Mouse (Mus musculus) intestine, postnatal 0 days (tissue): Measurements from ENCODE around the gene Rhag. TPM values are rescaled to one million over a fixed set of nuclear protein-coding genes. Genes with fewer than 3 reads are reported as not detected.

ENCODE experiments used
- ATAC-seq: fragments of 200-750 bp; cut with Nextera tagmentation; 2 replicates; pipeline ENCODE4 v1.8.0; 2017; ENCODE audit warnings: mild to moderate bottlenecking, moderate TSS enrichment, moderate library complexity
- H3K27ac ChIP-seq: fragments of 300-500 bp; sonication (generic); 2 replicates; pipeline ENCODE4 v1.5.1; 2014; ENCODE audit warnings: mild to moderate bottlenecking, low read depth, low read length, moderate library complexity
- H3K27me3 ChIP-seq: fragments of 300-500 bp; sonication (generic); replicated peaks from 2 replicates; pipeline ENCODE4 v1.6.1; 2014; ENCODE audit warnings: low read length, mixed read lengths; ENCODE audit not compliant: control insufficient read depth, insufficient read depth
- H3K36me3 ChIP-seq: fragments of 300-500 bp; sonication (generic); 2 replicates; pipeline ENCODE4 v1.6.1; 2014; ENCODE audit warnings: mild to moderate bottlenecking, moderate library complexity; ENCODE audit not compliant: control insufficient read depth, insufficient read depth
- H3K4me1 ChIP-seq: fragments of 300-500 bp; sonication (generic); replicated peaks from 2 replicates; pipeline ENCODE4 v1.6.1; 2014; ENCODE audit warnings: antibody characterized with exemption, low read length, mixed read lengths; ENCODE audit not compliant: control insufficient read depth, insufficient read depth
- H3K4me2 ChIP-seq: fragments of 300-500 bp; sonication (generic); replicated peaks from 2 replicates; pipeline ENCODE4 v1.6.1; 2014; ENCODE audit warnings: low read depth, mild to moderate bottlenecking, moderate library complexity
- H3K4me3 ChIP-seq: fragments of 300-500 bp; sonication (generic); 2 replicates; pipeline ENCODE4 v1.5.1; 2014; ENCODE audit warnings: low read depth, low read length
- H3K9ac ChIP-seq: fragments of 300-500 bp; sonication (generic); 2 replicates; pipeline ENCODE4 v1.6.1; 2014; ENCODE audit warnings: mild to moderate bottlenecking, low read depth, low read length
- H3K9me3 ChIP-seq: fragments of 300-500 bp; sonication (generic); 2 replicates; pipeline ENCODE4 v1.6.1; 2016; ENCODE audit warnings: mixed run types; ENCODE audit not compliant: control insufficient read depth
- CTCF ChIP-seq: sonication (generic); IDR thresholded peaks from 2 replicates; pipeline ENCODE4 v1.5.1; 2016; ENCODE audit warnings: low read depth, mild to moderate bottlenecking, control low read depth, antibody characterized with exemption, moderate library complexity
- WGBS: fragments of 180-500 bp; shearing (Covaris S2); extraction: QIAGEN DNeasy Blood & Tissue Kit; methylation state at CpG from one replicate; pipeline ENCODE4 v1.1.7; 2014; 5-methylcytosine and 5-hydroxymethylcytosine counted together
- polyA plus RNA-seq: library from polyadenylated mRNA; unstranded; fragments of >200 nt; fragmentation: Nextera tagmentation; extraction: Ambion mirVana; gene quantifications from 2 replicates; pipeline ENCODE4 v1.2.1, GENCODE M21; 2015

Rhag gene
- polyA plus RNA-seq, 1 experiment from 2014 or later, result 0.09 TPM

DNA sequence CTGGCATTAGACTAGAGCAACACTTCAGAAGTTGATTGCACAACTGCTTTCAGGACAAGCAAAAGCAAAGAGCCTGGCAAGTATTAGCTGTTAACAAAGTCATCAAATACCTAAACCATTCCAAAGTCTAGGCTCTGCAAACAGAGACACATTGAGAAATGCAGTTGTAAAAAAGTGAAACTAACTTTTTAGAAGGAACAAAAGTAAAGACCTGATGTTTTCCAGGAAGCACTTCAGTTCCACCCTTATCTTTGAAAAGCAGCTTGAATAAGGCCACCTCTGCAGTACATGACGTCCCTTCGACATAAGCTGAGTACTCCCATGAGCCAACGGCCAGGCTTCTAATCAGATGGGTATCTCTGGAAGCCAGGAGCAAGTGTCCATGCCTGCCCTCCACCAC lies 4.4 kb upstream of the Rhag start:
- Histone ChIP-seq H3K9me3 (no peaks in the 10 kb centered on the region), H3K4me1 (no peaks in the 10 kb centered on the region), H3K9ac (no peak overlapping the region), H3K4me2 (no peak overlapping the region; the same call in 1 of the 2 replicates), H3K4me3 (no peak overlapping the region), H3K36me3 (no peaks in the 10 kb centered on the region), H3K27me3 (no peaks in the 10 kb centered on the region), H3K27ac (no peak overlapping the region)
- 19% methylated on average over 3 of the region's 3 CpGs for WGBS
- TF ChIP-seq CTCF, result no peak
- ATAC-seq, result peak; percentile 96

DNA sequence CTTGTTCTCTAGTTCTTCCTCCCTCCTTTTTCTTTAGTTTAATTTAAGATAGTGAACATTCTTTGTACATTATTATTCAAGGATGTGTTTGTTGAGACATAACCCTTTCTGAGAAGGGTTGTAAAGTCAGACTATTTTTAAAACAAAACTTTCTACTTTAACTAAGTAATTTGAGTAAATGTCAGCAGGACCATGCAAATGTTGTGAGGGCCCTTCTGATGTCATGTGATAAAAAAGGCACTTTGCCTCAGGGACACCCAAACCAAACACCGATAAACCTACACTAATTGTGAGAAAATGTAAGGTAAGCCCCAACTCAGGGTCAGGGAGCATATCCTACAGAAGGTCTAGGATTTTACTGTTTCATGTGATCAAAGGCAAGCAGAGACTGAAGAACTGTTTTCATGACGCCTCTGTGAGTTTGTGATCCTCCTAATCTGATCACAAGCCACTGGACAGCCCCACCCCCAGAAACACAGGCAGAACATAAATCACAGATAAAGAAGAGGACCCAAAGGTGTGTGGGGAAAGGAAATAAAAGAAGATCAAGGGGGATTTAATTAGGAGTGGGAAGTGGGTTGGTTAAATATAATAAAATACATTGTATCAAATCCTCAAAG lies 3.9 kb upstream of the Rhag start, which contains the start of gene Crisp2:
Gene Crisp2 (minus strand): TSS at position 51 of the 620 bp plus-strand sequence.
- Histone ChIP-seq H3K4me1 (no peaks in the 10 kb centered on the region), H3K27me3 (no peaks in the 10 kb centered on the region), H3K27ac (no peak within 1 kb of the TSS), H3K36me3 (no peaks in the 10 kb centered on the region), H3K4me3 (no peak within 1 kb of the TSS), H3K9ac (no peak within 1 kb of the TSS), H3K9me3 (no peaks in the 10 kb centered on the region), H3K4me2 (no peak within 1 kb of the TSS; the same call in 1 of the 2 replicates)
- TF ChIP-seq CTCF, result no peak
- ATAC-seq, result no peak
- WGBS, result 36% methylated on average over 2 of the region's 2 CpGs

DNA sequence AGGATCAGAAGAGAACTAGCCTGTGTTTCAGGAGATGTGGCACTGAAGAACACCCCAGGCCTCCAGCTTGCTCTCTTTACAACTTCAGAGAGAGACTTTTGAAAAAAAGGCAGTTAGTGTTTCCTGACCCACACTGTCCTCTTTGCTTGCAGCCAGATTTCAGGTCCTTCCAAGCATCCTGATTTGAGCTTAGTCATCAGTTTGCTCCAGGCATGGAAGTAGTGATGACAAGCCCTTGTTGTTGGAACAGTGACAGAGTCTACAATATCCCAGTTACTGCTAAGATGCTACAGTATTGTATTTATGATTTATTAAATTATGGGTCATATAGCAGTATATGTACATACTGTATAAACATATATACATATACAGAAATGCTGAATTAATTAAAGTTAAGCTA lies 2.9 kb upstream of the Rhag start:
- ATAC-seq, result no peak
- Histone ChIP-seq H3K4me3 (no peak overlapping the region), H3K36me3 (no peaks in the 10 kb centered on the region), H3K27me3 (no peaks in the 10 kb centered on the region), H3K9me3 (no peaks in the 10 kb centered on the region), H3K9ac (no peak overlapping the region), H3K4me2 (no peak overlapping the region), H3K27ac (no peak overlapping the region), H3K4me1 (no peaks in the 10 kb centered on the region)
- no peak for TF ChIP-seq CTCF

DNA sequence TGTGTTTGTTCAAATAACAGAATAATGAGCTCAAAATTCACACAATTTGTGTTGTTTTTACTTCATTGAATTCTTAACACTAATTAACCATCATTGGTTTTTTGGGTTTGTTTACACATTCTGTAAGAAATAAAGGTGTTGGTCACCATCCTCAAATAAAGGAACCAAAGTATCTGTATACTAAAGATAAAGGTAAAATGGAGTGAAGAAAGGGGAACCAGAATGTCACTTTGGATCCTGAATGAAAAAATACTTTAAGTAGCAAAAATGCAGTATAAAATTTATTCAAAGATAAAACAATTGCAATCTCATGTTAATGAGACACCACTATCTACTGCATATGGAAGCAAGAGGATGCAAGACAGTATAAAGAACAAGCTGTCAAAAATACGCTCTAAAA lies 634 bp downstream of the Rhag start:
- H3K4me2 ChIP-seq, result no peak overlapping the region
- ATAC-seq, result no peak
- H3K9me3 ChIP-seq, result no peaks in the 10 kb centered on the region
- no peak overlapping the region for H3K9ac ChIP-seq
- 84% methylated on average over 1 of the region's 1 CpGs for WGBS
- H3K36me3 ChIP-seq, result no peaks in the 10 kb centered on the region
- no peaks in the 10 kb centered on the region for H3K27me3 ChIP-seq
- H3K4me1 ChIP-seq, result no peaks in the 10 kb centered on the region
- H3K4me3 ChIP-seq, result no peak overlapping the region
- no peak overlapping the region for H3K27ac ChIP-seq
- no peak for TF ChIP-seq CTCF

DNA sequence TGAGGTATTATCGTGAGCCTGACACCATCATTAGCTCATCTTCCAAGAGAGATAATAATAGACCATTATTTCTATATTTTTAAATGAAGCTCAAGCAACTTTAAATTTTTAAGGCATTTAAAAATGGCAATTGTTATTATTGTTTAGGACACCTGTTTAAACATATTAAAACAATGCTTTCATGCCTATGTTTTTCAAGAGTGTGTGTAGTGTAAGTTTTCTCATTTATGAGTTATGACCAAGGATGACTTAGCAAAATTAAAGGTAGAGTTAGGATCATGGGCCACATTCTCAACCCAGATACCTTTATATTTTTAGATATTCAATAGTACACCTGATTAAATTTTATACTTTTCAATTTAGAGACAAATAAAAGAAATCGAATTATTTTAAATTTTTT lies 1.3 kb downstream of the Rhag start:
- Histone ChIP-seq H3K4me2 (no peak overlapping the region), H3K27ac (no peak overlapping the region), H3K36me3 (no peaks in the 10 kb centered on the region), H3K4me1 (no peaks in the 10 kb centered on the region), H3K9me3 (no peaks in the 10 kb centered on the region), H3K27me3 (no peaks in the 10 kb centered on the region), H3K9ac (no peak overlapping the region), H3K4me3 (no peak overlapping the region)
- WGBS, result 68% methylated on average over 2 of the region's 2 CpGs
- no peak for TF ChIP-seq CTCF
- no peak for ATAC-seq

DNA sequence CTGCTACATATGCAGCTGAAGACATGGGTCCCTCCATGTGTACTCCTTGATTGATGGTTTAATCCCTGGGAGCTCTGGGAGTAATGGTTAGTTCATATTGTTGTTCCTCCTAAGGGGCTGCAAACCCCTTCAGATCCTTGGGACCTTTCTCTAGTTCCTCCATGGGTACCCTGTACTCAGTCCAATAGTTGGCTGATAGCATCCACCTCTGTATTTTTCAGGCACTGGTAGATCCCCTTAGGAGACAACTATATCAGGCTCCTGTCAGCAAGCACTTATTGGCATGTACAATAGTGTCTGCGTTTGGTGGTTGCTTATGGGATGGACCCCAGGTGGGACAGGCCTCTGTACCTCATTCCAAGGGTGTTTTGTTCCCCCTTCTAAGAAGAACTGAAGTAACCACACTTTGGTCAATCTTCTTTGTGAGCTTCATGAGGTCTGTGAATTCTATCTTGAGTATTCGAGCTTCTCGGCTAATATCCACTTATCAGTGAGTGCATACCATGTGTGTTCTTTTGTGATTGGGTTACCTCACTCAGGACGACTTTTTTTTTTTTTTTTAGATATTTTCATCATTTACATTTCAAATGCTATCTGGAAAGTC lies 6.5 kb downstream of the Rhag start:
- no peak overlapping the region for H3K4me2 ChIP-seq
- no peak for TF ChIP-seq CTCF
- no peak for ATAC-seq
- H3K9ac ChIP-seq, result no peak overlapping the region
- 70% methylated on average over 4 of the region's 4 CpGs for WGBS
- no peaks in the 10 kb centered on the region for H3K9me3 ChIP-seq
- H3K36me3 ChIP-seq, result no peaks in the 10 kb centered on the region
- no peak overlapping the region for H3K27ac ChIP-seq
- H3K27me3 ChIP-seq, result no peaks in the 10 kb centered on the region
- no peaks in the 10 kb centered on the region for H3K4me1 ChIP-seq
- no peak overlapping the region for H3K4me3 ChIP-seq
